Mouse (Mus musculus): ENCODE results near the gene Tiparp. TPM values are rescaled to one million over a fixed set of nuclear protein-coding genes. Genes with fewer than 3 reads are reported as not detected.

The Tiparp gene
- polyA plus RNA-seq, 2 experiments: 1.5 to 6.1 TPM

GRCm38 (mm10) chr3:65563926-65564624 lies 35.9 kb downstream of the Tiparp start:
- TF ChIP-seq CTCF (IDR thresholded peaks at IDR 0.05; ENCODE audit: low read depth) (no peak), EP300 (IDR thresholded peaks at IDR 0.05; ENCODE audit: low read depth) (no peak)
- Histone ChIP-seq H3K27me3 (ENCODE audit: control insufficient read depth, insufficient read depth, low read length) (no peaks in the 10 kb centered on the region), H3K4me2 (ENCODE audit: low read depth) (no peak overlapping the region), H3K36me3 (replicated peaks; ENCODE audit: control insufficient read depth, insufficient read depth, low read depth) (no peaks in the 10 kb centered on the region), H3K4me3 (ENCODE audit: insufficient read depth in 1 of 2, low read depth in 2 of 2, low read length in 2 of 2) (no peak overlapping the region), H3K9ac (replicated peaks) (no peak overlapping the region), H3K9me3 (ENCODE audit: control insufficient read depth, low read length) (no peaks in the 10 kb centered on the region), H3K4me1 (replicated peaks; ENCODE audit: control insufficient read depth in 2 of 2, insufficient read depth in 2 of 2, low read length in 1 of 2) (no peaks in the 10 kb centered on the region; a peak in 1 of 4 replicates), H3K27ac (no peak overlapping the region)
- DNase-seq (ENCODE audit: low read depth in 3 of 3, low spot score in 3 of 3) (no peak), ATAC-seq (ENCODE audit: insufficient read depth) (peak; percentile 60; the same call in 1 of the 2 replicates)
- 51% methylated on average over 6 of the region's 6 CpGs for WGBS (ENCODE audit: insufficient replicate concordance)

DNA sequence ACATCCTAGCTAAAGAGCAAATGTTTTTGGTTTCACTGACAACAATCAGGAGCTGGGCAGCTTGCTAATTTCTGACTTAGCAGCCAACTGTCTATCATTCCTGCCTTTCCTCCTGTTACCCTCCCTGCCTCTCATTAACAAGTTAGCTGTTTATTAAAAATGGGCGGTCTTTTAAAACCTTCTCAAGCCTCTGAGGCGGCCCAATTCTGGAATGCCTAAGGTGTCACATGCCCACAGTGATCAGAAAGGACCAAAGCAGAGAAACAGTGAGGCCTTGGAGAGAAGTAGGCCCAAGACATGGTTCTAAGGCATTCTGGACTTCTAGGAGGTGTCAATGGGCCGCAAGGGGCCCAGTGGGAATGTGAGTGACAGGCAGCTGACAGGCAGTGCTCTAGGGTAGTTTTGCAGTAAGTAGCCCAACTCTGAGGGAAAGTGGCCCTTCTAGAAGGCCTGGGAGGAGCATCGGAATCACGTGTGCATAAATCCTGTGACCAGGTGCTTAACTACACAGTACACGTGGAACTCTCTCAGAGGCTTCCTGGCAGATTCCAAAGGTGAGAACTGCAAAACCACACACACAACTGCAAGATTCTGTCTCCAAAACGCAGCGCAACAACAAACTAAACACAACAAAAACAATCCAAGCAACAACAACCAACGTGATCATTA lies 37.6 kb downstream of the Tiparp start:
- H3K4me3 ChIP-seq (ENCODE audit: insufficient read depth in 1 of 2, low read depth in 2 of 2, low read length in 2 of 2): no peak overlapping the region
- no peak for TF ChIP-seq CTCF (IDR thresholded peaks at IDR 0.05; ENCODE audit: low read depth)
- TF ChIP-seq EP300 (IDR thresholded peaks at IDR 0.05; ENCODE audit: low read depth): no peak
- 53% methylated on average over 9 of the region's 9 CpGs for WGBS (ENCODE audit: insufficient replicate concordance)
- H3K9me3 ChIP-seq (ENCODE audit: control insufficient read depth, low read length): no peaks in the 10 kb centered on the region
- no peak overlapping the region for H3K4me2 ChIP-seq (ENCODE audit: low read depth)
- no peak overlapping the region for H3K9ac ChIP-seq (replicated peaks)
- no peaks in the 10 kb centered on the region for H3K27me3 ChIP-seq (ENCODE audit: control insufficient read depth, insufficient read depth, low read length)
- H3K36me3 ChIP-seq (replicated peaks; ENCODE audit: control insufficient read depth, insufficient read depth, low read depth): no peaks in the 10 kb centered on the region
- no peaks in the 10 kb centered on the region; a peak in 1 of 4 replicates for H3K4me1 ChIP-seq (replicated peaks; ENCODE audit: control insufficient read depth in 2 of 2, insufficient read depth in 2 of 2, low read length in 1 of 2)
- no peak overlapping the region for H3K27ac ChIP-seq
- DNase-seq (ENCODE audit: low read depth in 3 of 3, low spot score in 3 of 3) (no peak), ATAC-seq (ENCODE audit: insufficient read depth) (no peak)

GRCm38 (mm10) chr3:65569941-65570340 lies 41.7 kb downstream of the Tiparp start:
- Histone ChIP-seq H3K4me2 (ENCODE audit: low read depth) (no peak overlapping the region), H3K4me3 (ENCODE audit: insufficient read depth in 1 of 2, low read depth in 2 of 2, low read length in 2 of 2) (no peak overlapping the region), H3K27me3 (ENCODE audit: control insufficient read depth, insufficient read depth, low read length) (no peaks in the 10 kb centered on the region), H3K9ac (replicated peaks) (no peak overlapping the region), H3K4me1 (replicated peaks; ENCODE audit: control insufficient read depth in 2 of 2, insufficient read depth in 2 of 2, low read length in 1 of 2) (no peaks in the 10 kb centered on the region), H3K27ac (no peak overlapping the region), H3K9me3 (ENCODE audit: control insufficient read depth, low read length) (no peaks in the 10 kb centered on the region), H3K36me3 (replicated peaks; ENCODE audit: control insufficient read depth, insufficient read depth, low read depth) (no peaks in the 10 kb centered on the region)
- TF ChIP-seq CTCF (IDR thresholded peaks at IDR 0.05; ENCODE audit: low read depth) (no peak), EP300 (IDR thresholded peaks at IDR 0.05; ENCODE audit: low read depth) (no peak)
- DNase-seq (ENCODE audit: low read depth in 3 of 3, low spot score in 3 of 3): no peak
- no peak for ATAC-seq (ENCODE audit: insufficient read depth)

- TF ChIP-seq EP300 (IDR thresholded peaks at IDR 0.05; ENCODE audit: low read depth) (no peak), CTCF (IDR thresholded peaks at IDR 0.05; ENCODE audit: low read depth) (no peak)
Measured at GRCm38 (mm10) chr3:65573516-65573915, 45.3 kb downstream of the Tiparp start.

GRCm38 (mm10) chr3:65577602-65578001 lies 49.4 kb downstream of the Tiparp start:
- H3K9me3 ChIP-seq (ENCODE audit: control insufficient read depth, low read length): no peaks in the 10 kb centered on the region
- DNase-seq (ENCODE audit: low read depth in 3 of 3, low spot score in 3 of 3): no peak
- no peaks in the 10 kb centered on the region for H3K27me3 ChIP-seq (ENCODE audit: control insufficient read depth, insufficient read depth, low read length)
- no peak overlapping the region for H3K9ac ChIP-seq (replicated peaks)
- no peak overlapping the region for H3K4me2 ChIP-seq (ENCODE audit: low read depth)
- H3K4me3 ChIP-seq (ENCODE audit: insufficient read depth in 1 of 2, low read depth in 2 of 2, low read length in 2 of 2): no peak overlapping the region
- no peak overlapping the region for H3K27ac ChIP-seq
- TF ChIP-seq EP300 (IDR thresholded peaks at IDR 0.05; ENCODE audit: low read depth) (no peak), CTCF (IDR thresholded peaks at IDR 0.05; ENCODE audit: low read depth) (no peak)
- peaks cover 0 to 9% of the 10 kb centered on the region in 2 experiments; a peak in 2 of 4 replicates for H3K4me1 ChIP-seq (replicated peaks; ENCODE audit: control insufficient read depth in 2 of 2, insufficient read depth in 2 of 2, low read length in 1 of 2)
- WGBS (ENCODE audit: insufficient replicate concordance): 48% methylated on average over 3 of the region's 3 CpGs
- ATAC-seq (ENCODE audit: insufficient read depth): no peak
- no peaks in the 10 kb centered on the region for H3K36me3 ChIP-seq (replicated peaks; ENCODE audit: control insufficient read depth, insufficient read depth, low read depth)

More at GRCm38 (mm10) chr3:65573516-65573915, 45.3 kb downstream of the Tiparp start:
- Histone ChIP-seq H3K27ac (no peak overlapping the region), H3K36me3 (replicated peaks; ENCODE audit: control insufficient read depth, insufficient read depth, low read depth) (no peaks in the 10 kb centered on the region), H3K27me3 (ENCODE audit: control insufficient read depth, insufficient read depth, low read length) (no peaks in the 10 kb centered on the region), H3K4me1 (replicated peaks; ENCODE audit: control insufficient read depth in 2 of 2, insufficient read depth in 2 of 2, low read length in 1 of 2) (no peaks in the 10 kb centered on the region), H3K4me2 (ENCODE audit: low read depth) (no peak overlapping the region), H3K9ac (replicated peaks) (no peak overlapping the region), H3K9me3 (ENCODE audit: control insufficient read depth, low read length) (no peaks in the 10 kb centered on the region), H3K4me3 (ENCODE audit: insufficient read depth in 1 of 2, low read depth in 2 of 2, low read length in 2 of 2) (no peak overlapping the region)
- ATAC-seq (ENCODE audit: insufficient read depth) (no peak), DNase-seq (ENCODE audit: low read depth in 3 of 3, low spot score in 3 of 3) (no peak)
- 39% methylated on average over 3 of the region's 3 CpGs for WGBS (ENCODE audit: insufficient replicate concordance)
